Mouse (Mus musculus) gastrocnemius, postnatal 25 days (tissue): ENCODE measurements around the gene Gm9048. TPM values are rescaled to one million over a fixed set of nuclear protein-coding genes. Genes with fewer than 3 reads are reported as not detected.
"Not testable (repeated sequence)": the region's sequence is repeated elsewhere in the genome, so short reads cannot be mapped to it uniquely, and the experiment has no call there.

Experiments used
- DNase-seq: peaks from one replicate; pipeline ENCODE4 v3.0.0; 2022
- long read RNA-seq, 2 experiments: library from polyadenylated mRNA; stranded (forward); transcript quantifications; one replicate each; pipeline ENCODE4 v2.0.0; 2021
- total RNA-seq, 2 experiments: library from RNA; stranded (reverse); gene quantifications; 1 replicate in 1 of 2; 2 replicates in 1 of 2; pipeline ENCODE4 v1.2.3; 2021

The Gm9048 gene
- total RNA-seq: not detected
- long read RNA-seq, experiment 1: 0 reads
- long read RNA-seq, experiment 2: 0 reads

DNA sequence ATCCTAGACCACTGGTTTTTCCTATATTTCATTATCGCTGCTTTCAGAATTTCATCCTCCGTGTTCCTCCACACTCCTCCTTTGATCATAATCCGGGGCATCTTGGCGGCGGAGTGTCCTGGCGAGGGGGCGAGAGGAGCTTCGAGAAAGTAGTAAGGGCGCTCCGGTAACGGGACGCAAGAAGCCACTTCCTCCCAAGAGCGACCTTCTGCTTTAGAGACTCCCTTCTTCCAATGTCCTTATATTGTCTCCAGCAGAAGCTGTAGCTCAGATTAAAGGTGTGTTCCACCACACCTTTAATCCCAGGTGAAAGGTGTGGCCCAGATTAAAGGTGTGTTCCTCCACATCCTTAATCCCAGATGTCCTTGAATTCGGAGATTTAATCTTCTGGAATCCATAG, at the start of gene Gm9048:
Gene Gm9048, minus strand, starts transcription at position 101 of the 400 bp plus-strand sequence.
- DNase-seq: not testable (repeated sequence)

GRCm38 (mm10) chr10:118370443-118370842, 22.0 kb upstream of the Gm9048 start:
- DNase-seq: peak; percentile 71

DNA sequence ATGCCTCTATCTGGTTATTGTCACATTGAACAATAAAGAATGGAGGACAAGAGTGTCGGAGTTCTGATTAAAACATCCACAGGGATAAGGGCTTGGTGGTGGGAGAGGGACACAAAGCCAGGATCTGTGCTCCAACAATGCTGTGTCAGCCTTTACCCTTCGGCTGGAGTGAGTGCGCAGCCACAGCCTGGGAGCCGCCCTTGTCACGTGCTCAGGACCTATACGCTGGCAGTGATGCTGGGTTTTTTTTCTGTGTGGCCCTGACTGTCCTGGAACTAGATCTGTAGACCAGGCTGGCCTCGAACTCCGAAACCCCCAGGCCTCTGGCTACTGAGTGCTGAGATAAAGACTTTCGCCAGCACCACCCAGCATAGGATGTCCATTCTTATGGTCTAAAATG, 21.0 kb upstream of the Gm9048 start:
- DNase-seq: no peak

- DNase-seq: not testable (repeated sequence)
These were observed 5.5 kb upstream of the Gm9048 start, which contains the start of gene Gm9049 for GRCm38 (mm10) chr10:118354005-118354404. Gm9049 (minus strand) TSS chr10:118354105.

- DNase-seq: not testable (repeated sequence)
These were observed 5.3 kb downstream of the Gm9048 start, which contains the start of gene Gm9046 for GRCm38 (mm10) chr10:118343155-118343554. Gm9046 (minus strand) TSS chr10:118343255.

- not testable (repeated sequence) for DNase-seq
These were observed 10.7 kb downstream of the Gm9048 start, which contains the start of gene Gm9045 for GRCm38 (mm10) chr10:118337731-118338130. Gm9045 (minus strand) TSS chr10:118337831.

DNA sequence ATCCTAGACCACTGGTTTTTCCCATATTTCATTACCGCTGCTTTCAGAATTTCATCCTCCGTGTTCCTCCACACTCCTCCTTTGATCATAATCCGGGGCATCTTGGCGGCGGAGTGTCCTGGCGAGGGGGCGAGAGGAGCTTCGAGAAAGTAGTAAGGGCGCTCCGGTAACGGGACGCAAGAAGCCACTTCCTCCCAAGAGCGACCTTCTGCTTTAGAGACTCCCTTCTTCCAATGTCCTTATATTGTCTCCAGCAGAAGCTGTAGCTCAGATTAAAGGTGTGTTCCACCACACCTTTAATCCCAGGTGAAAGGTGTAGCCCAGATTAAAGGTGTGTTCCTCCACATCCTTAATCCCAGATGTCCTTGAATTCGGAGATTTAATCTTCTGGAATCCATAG, 16.2 kb downstream of the Gm9048 start, which contains the start of gene Gm9044:
Gene Gm9044, minus strand, starts transcription at position 101 of the 400 bp plus-strand sequence.
- DNase-seq: not testable (repeated sequence)

GRCm38 (mm10) chr10:118326869-118327268, 21.6 kb downstream of the Gm9048 start, which contains the start of gene Gm9040:
Gm9040 (minus strand) TSS chr10:118326969.
- not testable (repeated sequence) for DNase-seq

- no peak for DNase-seq
These were observed 29.5 kb downstream of the Gm9048 start for GRCm38 (mm10) chr10:118319024-118319423.

- DNase-seq: not testable (repeated sequence)
These were observed 46.3 kb downstream of the Gm9048 start for GRCm38 (mm10) chr10:118302133-118302532.

Other genes starting within 250 kb of the Gm9048 start
- 1 to 10 TPM; 1.5 to 2.5 TPM for gene Mdm1, start 206.9 kb downstream of the Gm9048 start, total RNA-seq
- gene Il22, start 143.7 kb downstream of the Gm9048 start, total RNA-seq: not detected
- under 1 TPM; 0.38 to 0.54 TPM for gene Gm32717, start 107.9 kb downstream of the Gm9048 start, total RNA-seq
- under 1 TPM; 0.38 to 0.54 TPM for gene Gm32802, start 90.0 kb downstream of the Gm9048 start, total RNA-seq
- not detected for gene Iltifb, start 53.6 kb downstream of the Gm9048 start, total RNA-seq
- not detected for gene Gm9040, start 21.7 kb downstream of the Gm9048 start, total RNA-seq
- not detected for gene Gm9044, start 16.3 kb downstream of the Gm9048 start, total RNA-seq
- not detected for gene Gm9045, start 10.8 kb downstream of the Gm9048 start, total RNA-seq
- not detected for gene Gm9046, start 5.4 kb downstream of the Gm9048 start, total RNA-seq
- not detected for gene Gm9049, start 5.4 kb upstream of the Gm9048 start, total RNA-seq
- gene Ifng, start 92.4 kb upstream of the Gm9048 start, total RNA-seq: not detected